Mouse (Mus musculus) lung, embryonic 15.5 days (tissue): ENCODE results near the gene Gsg1. TPM values are rescaled to one million over a fixed set of nuclear protein-coding genes. Genes with fewer than 3 reads are reported as not detected.

Experiments
- ATAC-seq: fragments of 200-750 bp; cut with Nextera tagmentation; 2 replicates; pipeline ENCODE4 v1.8.0; 2017; ENCODE audit warnings: moderate number of reproducible peaks, borderline replicate concordance; ENCODE audit not compliant: low FRiP score, low TSS enrichment; ENCODE audit errors: extremely low read depth
- H3K27ac ChIP-seq: fragments of 300-500 bp; sonication (generic); 2 replicates; pipeline ENCODE4 v1.5.1; 2015; ENCODE audit warnings: moderate library complexity, mild to moderate bottlenecking, inconsistent platforms
- H3K27me3 ChIP-seq: fragments of 300-500 bp; sonication (generic); 2 replicates; pipeline ENCODE4 v1.6.1; 2015; ENCODE audit warnings: inconsistent platforms
- H3K36me3 ChIP-seq: fragments of 300-500 bp; sonication (generic); 2 replicates; pipeline ENCODE4 v1.6.1; 2015; ENCODE audit warnings: inconsistent platforms
- H3K4me1 ChIP-seq: fragments of 300-500 bp; sonication (generic); 2 replicates; pipeline ENCODE4 v1.6.1; 2015; ENCODE audit warnings: inconsistent platforms
- H3K4me2 ChIP-seq: fragments of 300-500 bp; sonication (generic); 2 replicates; pipeline ENCODE4 v1.6.1; 2015; ENCODE audit warnings: inconsistent platforms, mild to moderate bottlenecking, moderate library complexity
- H3K4me3 ChIP-seq: fragments of 300-500 bp; sonication (generic); 2 replicates; pipeline ENCODE4 v1.5.1; 2015; ENCODE audit warnings: mild to moderate bottlenecking, inconsistent platforms
- H3K9ac ChIP-seq: fragments of 300-500 bp; sonication (generic); 2 replicates; pipeline ENCODE4 v1.6.1; 2015; ENCODE audit warnings: inconsistent platforms
- H3K9me3 ChIP-seq: fragments of 300-500 bp; sonication (generic); 2 replicates; pipeline ENCODE4 v1.6.1; 2016; ENCODE audit warnings: inconsistent platforms
- WGBS: fragments of 180-500 bp; shearing (Covaris S2); methylation state at CpG from one replicate; pipeline ENCODE4 v1.1.7; 2015; 5-methylcytosine and 5-hydroxymethylcytosine counted together
- polyA plus RNA-seq: library from polyadenylated mRNA; unstranded; fragments of >200 nt; fragmentation: Nextera tagmentation; extraction: Ambion mirVana; gene quantifications from 2 replicates; pipeline ENCODE4 v1.2.1, GENCODE M21; 2015

Gene Gsg1
- polyA plus RNA-seq, 1 experiment from 2014 or later = 6.9 TPM

DNA sequence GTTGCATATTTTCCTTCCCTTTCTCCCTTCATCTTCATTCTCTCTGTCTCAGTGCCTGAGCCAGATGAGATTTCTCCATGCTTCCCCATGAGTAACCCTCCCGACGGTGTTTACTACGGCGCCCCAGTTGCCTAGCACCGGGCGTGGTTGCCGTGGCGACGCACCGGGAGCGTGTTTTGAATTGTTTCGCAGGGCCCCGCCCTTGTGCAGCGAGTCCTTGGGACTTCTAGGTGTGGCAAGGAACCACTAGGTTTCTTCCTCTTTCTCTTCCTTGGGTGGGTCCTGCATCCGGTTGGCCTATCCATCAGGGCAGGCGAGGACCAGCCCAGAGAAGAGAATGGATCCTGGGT, 1.4 kb downstream of the Gsg1 start:
- Histone ChIP-seq H3K9me3 (no peaks in the 10 kb centered on the region), H3K27me3 (no peaks in the 10 kb centered on the region), H3K4me2 (peak overlapping the region; percentile 47), H3K27ac (peak overlapping the region; percentile 75), H3K4me3 (no peak overlapping the region), H3K9ac (no peak overlapping the region), H3K4me1 (peaks cover 34% of the 10 kb centered on the region), H3K36me3 (no peaks in the 10 kb centered on the region)
- peak; percentile 71 for ATAC-seq
- 8% methylated on average over 16 of the region's 16 CpGs for WGBS

DNA sequence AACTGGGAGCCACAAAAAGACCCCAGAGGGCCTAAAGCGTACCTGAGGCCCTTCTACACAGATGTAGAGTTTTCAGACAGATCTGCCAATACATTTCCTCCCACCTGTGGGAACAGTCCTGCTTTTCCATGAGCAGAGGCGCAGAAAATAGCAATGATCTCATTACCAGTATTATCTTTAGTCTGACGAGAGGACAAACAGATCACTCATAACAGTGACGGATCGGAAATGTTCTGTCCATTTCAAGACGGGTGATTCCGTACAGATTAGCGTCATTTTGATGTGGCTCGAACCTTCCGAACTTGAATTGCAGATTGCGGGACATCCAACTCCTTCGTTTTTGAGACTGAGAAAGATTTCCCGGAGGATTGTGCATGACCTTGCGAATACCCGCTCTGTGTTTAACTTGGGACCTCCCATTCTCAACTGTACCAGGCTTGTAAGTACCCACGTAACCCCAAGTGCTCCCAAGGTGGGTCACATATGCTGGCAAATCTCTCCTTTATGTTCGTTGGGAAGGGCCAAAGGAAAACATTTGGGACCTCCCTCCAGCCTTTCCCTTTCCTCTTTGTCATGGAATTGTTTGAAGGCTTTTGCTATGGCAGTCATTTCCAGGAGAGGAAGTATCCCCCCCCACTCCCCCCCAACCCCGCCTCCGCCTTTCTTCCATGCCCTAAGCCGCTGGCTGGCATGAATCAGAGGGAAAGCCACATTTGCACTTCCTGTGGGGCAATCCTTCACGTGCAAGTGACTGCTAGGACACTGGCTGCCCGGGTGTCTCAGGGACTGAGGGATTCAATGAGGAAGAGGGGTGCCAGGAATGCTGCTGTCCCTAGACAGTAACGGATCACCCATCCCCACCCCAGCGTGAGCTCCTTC, 2.1 kb downstream of the Gsg1 start:
- H3K9ac ChIP-seq = no peak overlapping the region
- H3K27me3 ChIP-seq = no peaks in the 10 kb centered on the region
- peaks cover 34% of the 10 kb centered on the region for H3K4me1 ChIP-seq
- H3K4me2 ChIP-seq = peak overlapping the region; percentile 47
- H3K27ac ChIP-seq = peak overlapping the region; percentile 75
- H3K4me3 ChIP-seq = no peak overlapping the region; the same call in 1 of the 2 replicates
- WGBS = 46% methylated on average over 24 of the region's 24 CpGs
- no peaks in the 10 kb centered on the region for H3K36me3 ChIP-seq
- no peaks in the 10 kb centered on the region for H3K9me3 ChIP-seq
- peak; percentile 47; the same call in 1 of the 2 replicates for ATAC-seq

GRCm38 (mm10) chr6:135250926-135251699, 3.0 kb downstream of the Gsg1 start:
- no peak overlapping the region for H3K4me2 ChIP-seq
- H3K9ac ChIP-seq = no peak overlapping the region
- H3K4me1 ChIP-seq = peaks cover 34% of the 10 kb centered on the region
- no peak for ATAC-seq
- no peak overlapping the region for H3K4me3 ChIP-seq
- WGBS = 48% methylated on average over 19 of the region's 19 CpGs
- H3K27ac ChIP-seq = peak overlapping the region; percentile 75
- no peaks in the 10 kb centered on the region for H3K27me3 ChIP-seq
- H3K9me3 ChIP-seq = no peaks in the 10 kb centered on the region
- no peaks in the 10 kb centered on the region for H3K36me3 ChIP-seq

GRCm38 (mm10) chr6:135249846-135250531, 4.2 kb downstream of the Gsg1 start:
- WGBS = 23% methylated on average over 19 of the region's 19 CpGs

GRCm38 (mm10) chr6:135247861-135248260, 6.3 kb downstream of the Gsg1 start:
- Histone ChIP-seq H3K9ac (no peak overlapping the region), H3K27me3 (no peaks in the 10 kb centered on the region), H3K4me2 (no peak overlapping the region), H3K9me3 (no peaks in the 10 kb centered on the region), H3K4me1 (peaks cover 27% of the 10 kb centered on the region), H3K4me3 (no peak overlapping the region), H3K27ac (no peak overlapping the region), H3K36me3 (no peaks in the 10 kb centered on the region)
- WGBS = 45% methylated on average over 6 of the region's 6 CpGs
- no peak for ATAC-seq

More at GRCm38 (mm10) chr6:135249846-135250531, 4.2 kb downstream of the Gsg1 start:
- Histone ChIP-seq H3K4me2 (peak overlapping the region; percentile 32), H3K4me1 (peaks cover 34% of the 10 kb centered on the region), H3K27me3 (no peaks in the 10 kb centered on the region), H3K27ac (peak overlapping the region; percentile 75), H3K4me3 (no peak overlapping the region), H3K9ac (no peak overlapping the region), H3K9me3 (no peaks in the 10 kb centered on the region), H3K36me3 (no peaks in the 10 kb centered on the region)
- peak; percentile 86 for ATAC-seq

DNA sequence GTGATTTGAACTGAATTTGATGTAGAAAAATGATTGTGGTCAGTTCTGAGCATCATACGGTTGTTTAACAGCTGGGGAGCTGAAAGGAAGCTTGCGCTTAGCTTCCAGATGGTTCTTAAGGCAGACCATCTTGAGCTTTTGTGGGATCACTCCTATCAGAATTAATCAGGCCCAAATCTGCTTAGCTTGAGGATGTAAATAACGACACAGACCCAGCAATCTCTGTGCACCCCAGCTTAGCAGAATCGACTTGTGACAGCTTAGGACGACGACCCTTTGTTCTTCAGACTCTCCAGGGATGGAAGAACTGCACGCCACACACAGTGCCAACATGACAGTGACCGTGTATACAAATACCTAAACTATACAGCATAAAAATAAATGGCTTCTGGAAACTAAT, 8.6 kb downstream of the Gsg1 start:
- Histone ChIP-seq H3K9ac (no peak overlapping the region), H3K9me3 (no peaks in the 10 kb centered on the region), H3K4me1 (peaks cover 8% of the 10 kb centered on the region), H3K4me3 (no peak overlapping the region), H3K36me3 (no peaks in the 10 kb centered on the region), H3K27me3 (no peaks in the 10 kb centered on the region), H3K4me2 (no peak overlapping the region), H3K27ac (no peak overlapping the region)
- ATAC-seq = no peak
- 76% methylated on average over 8 of the region's 8 CpGs for WGBS

DNA sequence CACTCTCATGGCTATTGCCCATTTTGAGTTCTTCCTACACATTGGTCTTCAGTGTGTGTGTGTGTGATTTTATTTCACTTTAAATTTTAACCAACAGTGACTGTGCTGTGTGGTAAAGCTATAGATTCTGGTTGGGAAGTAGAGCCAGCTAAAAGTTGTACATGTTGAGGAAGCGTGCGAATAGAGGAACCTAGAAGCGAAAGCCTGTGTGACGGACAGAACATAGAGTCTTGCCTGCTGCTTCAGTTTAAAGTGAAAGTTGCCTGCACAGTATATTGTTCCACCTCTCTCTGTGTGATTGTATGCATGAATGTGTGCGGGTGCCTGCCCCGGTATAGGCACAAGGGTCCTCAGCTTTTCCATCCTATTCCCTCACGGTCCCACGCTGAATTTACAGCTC, 13.8 kb downstream of the Gsg1 start:
- WGBS = 92% methylated on average over 8 of the region's 8 CpGs
- Histone ChIP-seq H3K4me2 (no peak overlapping the region), H3K4me3 (no peak overlapping the region), H3K9ac (no peak overlapping the region), H3K27me3 (no peaks in the 10 kb centered on the region), H3K27ac (no peak overlapping the region), H3K4me1 (no peaks in the 10 kb centered on the region; the same call in 1 of the 2 replicates), H3K9me3 (no peaks in the 10 kb centered on the region), H3K36me3 (no peaks in the 10 kb centered on the region)
- ATAC-seq = no peak

GRCm38 (mm10) chr6:135238211-135238610, 15.9 kb downstream of the Gsg1 start:
- no peak for ATAC-seq
- no peak overlapping the region for H3K4me3 ChIP-seq
- no peak overlapping the region for H3K4me2 ChIP-seq
- H3K27ac ChIP-seq = no peak overlapping the region
- no peak overlapping the region for H3K9ac ChIP-seq
- WGBS = 58% methylated on average over 4 of the region's 4 CpGs
- peaks cover 7% of the 10 kb centered on the region; the same call in 1 of the 2 replicates for H3K36me3 ChIP-seq
- no peaks in the 10 kb centered on the region for H3K9me3 ChIP-seq
- no peaks in the 10 kb centered on the region for H3K27me3 ChIP-seq
- no peaks in the 10 kb centered on the region; the same call in 1 of the 2 replicates for H3K4me1 ChIP-seq

GRCm38 (mm10) chr6:135237326-135237725, 16.8 kb downstream of the Gsg1 start:
- Histone ChIP-seq H3K9me3 (no peaks in the 10 kb centered on the region), H3K4me3 (no peak overlapping the region)
- 52% methylated on average over 14 of the region's 14 CpGs for WGBS

GRCm38 (mm10) chr6:135236576-135236975, 17.6 kb downstream of the Gsg1 start:
- no peak for ATAC-seq
- no peaks in the 10 kb centered on the region for H3K9me3 ChIP-seq
- H3K27me3 ChIP-seq = no peaks in the 10 kb centered on the region
- WGBS = 87% methylated on average over 3 of the region's 3 CpGs
- no peak overlapping the region for H3K27ac ChIP-seq
- H3K9ac ChIP-seq = no peak overlapping the region
- no peak overlapping the region for H3K4me2 ChIP-seq
- no peak overlapping the region for H3K4me3 ChIP-seq
- no peaks in the 10 kb centered on the region; the same call in 1 of the 2 replicates for H3K4me1 ChIP-seq
- peaks cover 7% of the 10 kb centered on the region; the same call in 1 of the 2 replicates for H3K36me3 ChIP-seq

More at GRCm38 (mm10) chr6:135237326-135237725, 16.8 kb downstream of the Gsg1 start:
- no peak overlapping the region for H3K4me2 ChIP-seq
- no peaks in the 10 kb centered on the region for H3K27me3 ChIP-seq
- no peak for ATAC-seq
- peaks cover 7% of the 10 kb centered on the region; the same call in 1 of the 2 replicates for H3K36me3 ChIP-seq
- no peak overlapping the region for H3K27ac ChIP-seq
- H3K4me1 ChIP-seq = no peaks in the 10 kb centered on the region; the same call in 1 of the 2 replicates
- H3K9ac ChIP-seq = no peak overlapping the region

DNA sequence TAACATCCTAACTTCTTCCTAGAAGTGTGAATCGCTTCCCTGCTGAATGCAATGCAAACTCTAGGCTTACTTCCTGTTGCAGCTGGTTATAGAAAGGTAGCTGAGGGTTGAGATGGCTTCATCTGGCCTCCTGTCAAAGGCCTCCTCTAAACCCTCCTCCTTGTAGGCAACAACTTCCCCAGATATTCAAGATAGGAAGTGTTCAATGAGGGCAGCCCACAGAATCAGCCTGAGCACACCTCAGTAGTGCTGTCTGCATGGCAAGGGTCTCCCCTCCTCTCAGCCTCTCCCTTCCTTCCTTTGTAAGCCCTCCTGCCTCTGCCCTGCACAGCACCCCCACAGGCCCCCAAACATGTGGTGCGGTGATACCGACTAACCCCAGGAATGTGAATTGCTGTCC, 18.4 kb downstream of the Gsg1 start:
- H3K4me3 ChIP-seq = no peak overlapping the region
- no peak overlapping the region for H3K9ac ChIP-seq
- ATAC-seq = no peak
- no peaks in the 10 kb centered on the region for H3K9me3 ChIP-seq
- no peak overlapping the region for H3K27ac ChIP-seq
- H3K27me3 ChIP-seq = no peaks in the 10 kb centered on the region
- H3K4me2 ChIP-seq = no peak overlapping the region
- 90% methylated on average over 3 of the region's 3 CpGs for WGBS
- no peaks in the 10 kb centered on the region; the same call in 1 of the 2 replicates for H3K4me1 ChIP-seq
- peaks cover 7% of the 10 kb centered on the region; the same call in 1 of the 2 replicates for H3K36me3 ChIP-seq
